Mouse (Mus musculus) granulocyte monocyte progenitor cell, adult 5-6 weeks (primary cell): ENCODE measurements around the gene S100a6. TPM values are rescaled to one million over a fixed set of nuclear protein-coding genes. Genes with fewer than 3 reads are reported as not detected.

Experiments
- ATAC-seq: replicated peaks from 2 replicates; pipeline ENCODE4 v1.8.0; 2016; ENCODE audit warnings: mild to moderate bottlenecking, moderate TSS enrichment, inconsistent platforms; ENCODE audit not compliant: poor library complexity, severe bottlenecking
- total RNA-seq, 2 experiments: library from RNA; stranded (forward) in 1 of 2; stranded (reverse) in 1 of 2; fragments of 200-712, 200-1000 nt in 1 of 2; fragments of >200 nt in 1 of 2; fragmentation: Nextera tagmentation in 1 of 2; gene quantifications; 2 replicates each; pipeline ENCODE4 v1.2.3; 2014 to 2017

The S100a6 gene
- total RNA-seq (2014; fragmentation: Nextera tagmentation), result 3.6 and 13.4 TPM in 2 replicates
- 13.0 and 18.6 TPM in 2 replicates for total RNA-seq (2017)

GRCm38 (mm10) chr3:90612728-90613291 lies at the start of gene S100a6:
S100a6 (plus strand) TSS chr3:90612882.
- peak; percentile 71 for ATAC-seq

GRCm38 (mm10) chr3:90574691-90575090 lies 38.0 kb upstream of the S100a6 start:
- ATAC-seq, result no peak

- ATAC-seq, result no peak
Observed at GRCm38 (mm10) chr3:90575320-90575719, 37.4 kb upstream of the S100a6 start.

GRCm38 (mm10) chr3:90576351-90577001 lies 36.2 kb upstream of the S100a6 start:
- no peak for ATAC-seq

DNA sequence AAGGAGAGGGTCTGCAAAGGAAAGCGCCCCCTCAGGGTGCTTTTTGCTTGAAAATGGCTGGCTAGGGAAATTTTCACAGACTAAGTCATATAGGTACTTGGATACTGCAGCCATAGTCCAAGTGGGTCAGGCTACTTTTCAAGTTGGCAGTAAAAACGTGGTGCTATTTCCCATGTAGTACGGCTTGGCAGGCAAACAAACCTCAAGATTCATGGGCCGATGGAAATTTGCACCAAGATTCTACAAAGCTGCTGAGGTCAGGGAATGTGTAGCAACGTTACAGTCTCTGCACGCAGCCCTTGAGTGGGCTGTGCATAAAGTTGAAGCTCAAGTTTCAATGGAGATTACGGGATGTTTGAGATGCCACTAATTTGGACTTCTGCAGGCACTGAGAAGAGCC lies 33.2 kb upstream of the S100a6 start:
- ATAC-seq, result no peak

DNA sequence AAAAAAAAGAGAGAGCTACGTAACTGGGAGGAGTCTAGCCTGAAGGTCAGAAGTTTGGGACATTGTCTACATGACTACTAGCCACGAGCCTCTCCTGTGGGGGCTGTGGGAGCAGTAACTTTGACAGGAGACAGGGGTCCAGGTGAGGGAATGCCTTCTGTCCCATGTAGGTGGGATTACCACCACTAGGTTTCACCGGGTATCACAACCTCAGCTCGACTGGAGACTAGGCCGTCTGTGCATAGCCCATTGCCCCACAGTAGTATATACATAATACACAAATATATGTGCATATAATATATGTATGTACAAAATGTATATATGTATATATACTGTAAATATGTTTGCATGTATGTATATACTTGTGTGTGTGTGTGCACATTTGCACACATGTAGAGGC lies 31.5 kb upstream of the S100a6 start:
- no peak for ATAC-seq

- no peak for ATAC-seq
Observed at GRCm38 (mm10) chr3:90582156-90582555, 30.5 kb upstream of the S100a6 start.

DNA sequence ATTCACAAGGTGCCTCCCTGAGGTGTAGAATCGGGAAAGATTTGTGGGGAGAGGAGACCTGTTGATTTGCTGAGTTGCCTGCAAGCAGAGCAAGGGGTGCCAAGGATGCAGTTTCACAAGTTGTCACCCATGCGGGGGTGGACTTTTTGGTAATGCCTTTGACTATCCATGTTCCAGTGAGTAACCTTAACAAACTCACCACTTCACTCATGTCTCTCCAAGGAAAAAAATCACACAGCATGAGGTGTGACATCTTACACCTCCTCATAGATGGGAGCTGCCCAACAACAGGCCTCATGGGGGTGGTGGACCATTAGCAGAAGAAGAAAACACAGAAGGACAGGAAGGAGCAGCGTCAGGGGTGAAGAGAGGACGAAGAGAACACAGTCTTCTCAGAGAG lies 30.1 kb upstream of the S100a6 start:
- ATAC-seq, result no peak

DNA sequence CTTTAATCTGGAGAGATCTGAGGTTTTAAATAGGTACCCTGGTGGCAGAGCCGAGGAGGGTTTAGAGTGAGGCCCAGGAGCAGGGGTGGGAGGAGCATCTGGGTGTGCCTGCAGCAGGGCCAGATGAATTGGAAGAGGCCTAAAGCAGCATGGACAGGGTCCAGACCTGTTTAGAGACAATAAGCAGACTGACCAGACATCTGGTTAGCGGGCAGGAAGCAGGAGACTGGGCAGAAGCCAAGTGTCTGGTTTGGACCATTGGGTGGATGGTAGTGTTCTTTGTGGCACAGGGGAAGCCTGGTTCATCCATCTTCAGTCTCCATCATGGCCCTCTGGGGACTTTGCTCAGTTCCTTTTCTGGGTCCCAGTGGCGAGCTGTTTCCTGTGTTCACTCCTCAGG lies 28.8 kb upstream of the S100a6 start:
- ATAC-seq, result no peak

- ATAC-seq, result peak; percentile 33; the same call in 1 of the 2 replicates
Observed at GRCm38 (mm10) chr3:90585595-90585994, 27.1 kb upstream of the S100a6 start.

- ATAC-seq, result no peak
Observed at GRCm38 (mm10) chr3:90586016-90586643, 26.6 kb upstream of the S100a6 start.

GRCm38 (mm10) chr3:90586906-90587305 lies 25.8 kb upstream of the S100a6 start:
- ATAC-seq, result peak; percentile 82

GRCm38 (mm10) chr3:90587361-90588101 lies 25.2 kb upstream of the S100a6 start:
- ATAC-seq, result 0 out of 2 replicates have a peak, but pooled peaks have one; percentile 5

- ATAC-seq, result peak; percentile 58
Observed at GRCm38 (mm10) chr3:90589390-90589789, 23.3 kb upstream of the S100a6 start.

GRCm38 (mm10) chr3:90589947-90590346 lies 22.7 kb upstream of the S100a6 start, which contains the start of gene S100a2:
S100a2 (plus strand) TSS chr3:90590247.
- ATAC-seq, result no peak

GRCm38 (mm10) chr3:90594466-90594865 lies 18.2 kb upstream of the S100a6 start:
- ATAC-seq, result no peak

GRCm38 (mm10) chr3:90595556-90595955 lies 17.1 kb upstream of the S100a6 start:
- no peak for ATAC-seq

DNA sequence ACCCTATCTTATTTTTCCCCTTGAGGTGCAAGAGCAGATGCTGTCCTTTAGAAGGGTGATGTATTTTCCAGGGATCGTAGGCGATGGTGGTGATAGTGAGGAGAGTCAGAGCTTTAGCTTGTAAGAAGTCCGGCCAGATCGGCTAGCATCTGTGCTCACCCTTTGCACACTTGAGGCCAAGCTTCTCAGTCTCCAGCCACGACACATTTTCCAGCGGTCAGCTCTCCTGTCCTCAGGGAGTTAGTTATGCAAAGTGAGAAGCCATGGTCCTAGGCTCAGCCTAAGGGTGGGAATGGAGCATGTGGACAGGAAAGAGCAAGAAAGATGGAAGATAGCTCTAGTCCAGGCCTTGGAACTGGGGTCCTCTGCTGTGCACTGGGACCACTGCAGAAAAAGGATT lies 15.9 kb upstream of the S100a6 start:
- ATAC-seq, result no peak

DNA sequence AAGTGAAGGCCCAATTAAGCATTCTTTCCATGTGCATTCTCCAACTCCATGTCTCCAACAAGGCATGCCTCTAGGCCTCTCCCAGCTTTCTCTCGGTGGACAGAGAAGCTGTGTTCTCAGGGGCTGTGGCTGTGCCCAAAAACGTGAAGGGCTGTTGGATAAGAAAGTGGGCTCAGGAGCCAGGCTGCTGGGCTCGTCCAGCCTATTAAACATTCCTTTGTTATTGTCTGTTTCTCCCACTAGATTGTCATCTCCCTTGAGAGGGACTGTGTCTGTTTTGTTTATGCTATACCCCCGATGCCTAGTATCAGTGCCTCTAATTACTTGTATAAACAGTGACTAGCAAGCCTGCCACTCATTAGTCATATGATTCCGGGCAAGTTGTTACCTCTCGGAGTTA lies 14.9 kb upstream of the S100a6 start:
- no peak for ATAC-seq

DNA sequence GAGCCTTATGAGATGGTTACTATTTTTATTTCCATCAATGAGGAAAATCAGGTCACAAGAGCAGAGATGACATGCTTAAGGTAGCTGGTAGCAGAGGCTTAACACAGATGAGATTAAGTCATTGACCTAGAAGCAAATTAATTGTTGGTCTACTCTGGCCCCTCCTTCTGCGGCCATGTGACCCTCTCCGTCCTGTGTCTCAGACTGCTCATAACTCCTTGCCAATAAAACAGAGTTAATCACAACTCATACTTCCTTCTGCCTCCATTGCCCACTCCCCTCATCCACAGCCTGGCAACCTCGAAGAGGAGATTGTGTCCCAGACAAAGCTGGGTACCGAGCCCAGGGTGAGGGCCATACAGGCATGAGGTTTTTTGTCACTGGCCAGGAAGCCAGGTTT lies 14.5 kb upstream of the S100a6 start:
- ATAC-seq, result peak; percentile 53; the same call in 1 of the 2 replicates

- no peak for ATAC-seq
Observed at GRCm38 (mm10) chr3:90599401-90599800, 13.3 kb upstream of the S100a6 start.
